Mouse (Mus musculus) C2C12 (cell line): ENCODE measurements around the gene Habp2. TPM values are rescaled to one million over a fixed set of nuclear protein-coding genes. Genes with fewer than 3 reads are reported as not detected.

Experiments
- H3K27me3 ChIP-seq: one replicate; pipeline ENCODE4 v1.6.1; 2011; ENCODE audit not compliant: control insufficient read depth, insufficient read depth, insufficient read length
- H3K36me3 ChIP-seq: one replicate; pipeline ENCODE4 v1.6.1; 2011; ENCODE audit not compliant: control insufficient read depth, insufficient read depth
- H3K4me3 ChIP-seq: one replicate; pipeline ENCODE4 v1.5.1; 2011; ENCODE audit warnings: mild to moderate bottlenecking, control low read depth; ENCODE audit not compliant: poor library complexity, insufficient read depth, severe bottlenecking
- H3K79me2 ChIP-seq: one replicate; pipeline ENCODE4 v1.6.1; 2011; ENCODE audit not compliant: control insufficient read depth, insufficient read depth
- H3K79me3 ChIP-seq: one replicate; pipeline ENCODE4 v1.6.1; 2011; ENCODE audit warnings: low read depth, control low read depth
- H3ac ChIP-seq: one replicate; pipeline ENCODE3; 2011; ENCODE audit warnings: low read depth; ENCODE audit not compliant: control insufficient read depth, insufficient read length
- CEBPB ChIP-seq: IDR thresholded peaks from one replicate; pipeline ENCODE4 v1.6.1; 2011; ENCODE audit warnings: low read depth, mild to moderate bottlenecking, control low read depth, moderate library complexity
- CTCF ChIP-seq: IDR thresholded peaks from one replicate; pipeline ENCODE4 v1.5.1; 2011; ENCODE audit not compliant: control insufficient read depth, insufficient read depth, insufficient read length
- FOSL1 ChIP-seq: IDR thresholded peaks from one replicate; pipeline ENCODE4 v1.8.0; 2011; ENCODE audit warnings: mild to moderate bottlenecking, low read length; ENCODE audit not compliant: poor library complexity, insufficient read depth, severe bottlenecking
- MAX ChIP-seq: IDR thresholded peaks from one replicate; pipeline ENCODE4 v1.6.1; 2011; ENCODE audit warnings: mild to moderate bottlenecking, control low read depth
- MYOD1 ChIP-seq: IDR thresholded peaks from one replicate; pipeline ENCODE4 v1.6.1; 2011; ENCODE audit warnings: low read depth; ENCODE audit not compliant: control insufficient read depth, insufficient read length
- MYOG ChIP-seq: IDR thresholded peaks from one replicate; pipeline ENCODE4 v1.6.1; 2011; ENCODE audit not compliant: control insufficient read depth, insufficient read length; ENCODE audit errors: extremely low read depth
- USF1 ChIP-seq: IDR thresholded peaks from one replicate; pipeline ENCODE4 v1.6.1; 2011; ENCODE audit warnings: low read depth, mild to moderate bottlenecking, control low read depth, moderate library complexity
- polyA plus RNA-seq: library from polyadenylated mRNA; unstranded; fragments of >200 nt; fragmentation: generic; extraction: Trizol; gene quantifications from one replicate; pipeline ENCODE4 v1.2.1, GENCODE M21; 2012; ENCODE audit warnings: missing spikeins

Habp2 gene
- polyA plus RNA-seq, 1 experiment = 0.07 TPM

DNA sequence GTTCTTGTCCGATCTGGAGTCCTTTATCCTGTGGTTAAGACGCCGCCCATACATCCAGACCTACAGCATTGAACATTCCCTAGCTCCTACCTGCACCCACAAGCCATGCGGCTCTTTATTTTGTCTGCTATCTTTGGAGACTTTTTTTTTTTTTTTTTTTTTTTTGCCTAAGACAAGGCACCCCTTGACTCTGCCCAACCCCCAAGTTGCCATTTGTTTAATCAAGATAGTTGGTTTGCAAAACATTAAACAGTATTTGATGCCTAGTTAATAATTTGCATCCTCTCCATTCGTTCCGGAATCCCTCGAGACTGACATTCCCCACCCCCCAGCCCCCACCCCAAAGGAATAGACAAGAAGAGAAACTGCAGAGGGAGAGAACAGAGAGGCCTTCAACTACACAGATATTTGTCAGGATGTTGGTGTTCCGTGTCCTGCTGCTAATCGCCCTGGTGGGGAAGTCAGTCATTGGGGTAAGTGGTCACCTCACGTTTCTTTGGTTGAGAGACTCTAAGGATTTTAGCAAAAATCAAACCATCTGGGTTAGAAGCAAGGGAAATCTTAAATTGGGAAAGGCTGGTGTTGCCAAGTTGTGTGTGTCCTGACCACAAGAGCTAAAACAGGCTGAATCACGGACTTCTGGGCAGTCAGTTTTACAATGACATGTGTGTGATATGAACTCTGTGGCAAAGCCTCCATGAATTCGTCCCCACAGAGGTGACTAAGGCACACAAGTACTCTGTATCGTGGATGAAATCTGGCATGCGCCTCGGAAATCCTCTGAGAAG lies 837 bp downstream of the Habp2 start:
- Histone ChIP-seq H3ac (no peak overlapping the region), H3K36me3 (no peaks in the 10 kb centered on the region), H3K27me3 (no peaks in the 10 kb centered on the region), H3K79me2 (no peaks in the 10 kb centered on the region), H3K4me3 (no peak overlapping the region), H3K79me3 (no peaks in the 10 kb centered on the region)
- TF ChIP-seq USF1 = no peak
- TF ChIP-seq MYOG = no peak
- no peak for TF ChIP-seq CTCF
- no peak for TF ChIP-seq CEBPB
- TF ChIP-seq FOSL1 = peak; percentile 14
- no peak for TF ChIP-seq MAX
- no peak for TF ChIP-seq MYOD1

DNA sequence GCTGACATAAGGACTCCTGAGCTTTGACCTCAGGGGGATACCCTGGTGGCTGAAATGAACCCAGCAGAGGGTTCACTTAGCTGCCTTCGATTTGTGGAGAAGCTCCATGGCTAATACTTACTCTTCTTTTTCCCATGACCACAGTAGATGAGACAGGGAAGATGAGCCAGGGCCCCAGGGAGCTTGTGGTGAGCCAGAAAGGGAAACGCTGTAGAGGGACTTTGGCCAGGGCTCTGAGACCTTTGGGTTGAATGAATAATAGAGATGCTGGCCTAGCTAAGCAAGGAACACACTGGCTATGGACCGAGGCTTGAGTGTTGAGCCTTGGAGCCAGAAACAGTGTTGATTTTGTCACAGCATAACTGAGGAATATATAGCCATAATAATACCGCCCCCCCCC lies 1.5 kb downstream of the Habp2 start:
- no peaks in the 10 kb centered on the region for H3K36me3 ChIP-seq
- no peaks in the 10 kb centered on the region for H3K79me2 ChIP-seq
- TF ChIP-seq CTCF = no peak
- H3K27me3 ChIP-seq = no peaks in the 10 kb centered on the region
- no peak overlapping the region for H3ac ChIP-seq
- no peak overlapping the region for H3K4me3 ChIP-seq
- no peaks in the 10 kb centered on the region for H3K79me3 ChIP-seq

DNA sequence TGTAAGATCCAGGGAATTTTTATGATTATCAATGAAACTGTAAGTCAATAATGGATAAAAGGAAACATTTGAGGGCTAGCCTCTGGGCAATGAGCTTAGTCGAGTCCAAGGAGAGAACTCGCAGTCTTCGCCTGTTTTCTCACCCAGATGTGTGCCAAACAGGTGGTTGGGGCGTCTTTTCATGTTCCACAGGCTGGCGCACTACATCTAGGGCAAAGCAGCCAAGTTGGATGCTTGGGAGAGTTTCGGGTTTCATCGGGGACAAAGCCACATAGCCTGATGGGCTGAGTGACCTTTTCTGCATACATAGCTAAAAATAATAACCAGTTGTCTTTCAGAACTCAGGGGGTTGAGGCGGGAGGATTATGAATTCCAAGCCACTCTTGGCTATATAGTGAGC lies 2.7 kb downstream of the Habp2 start:
- Histone ChIP-seq H3K79me2 (no peaks in the 10 kb centered on the region), H3K79me3 (no peaks in the 10 kb centered on the region), H3K36me3 (no peaks in the 10 kb centered on the region), H3K27me3 (no peaks in the 10 kb centered on the region), H3ac (no peak overlapping the region), H3K4me3 (no peak overlapping the region)
- TF ChIP-seq CTCF (no peak), MAX (no peak), CEBPB (no peak), MYOG (no peak), MYOD1 (no peak), FOSL1 (no peak), USF1 (no peak)

DNA sequence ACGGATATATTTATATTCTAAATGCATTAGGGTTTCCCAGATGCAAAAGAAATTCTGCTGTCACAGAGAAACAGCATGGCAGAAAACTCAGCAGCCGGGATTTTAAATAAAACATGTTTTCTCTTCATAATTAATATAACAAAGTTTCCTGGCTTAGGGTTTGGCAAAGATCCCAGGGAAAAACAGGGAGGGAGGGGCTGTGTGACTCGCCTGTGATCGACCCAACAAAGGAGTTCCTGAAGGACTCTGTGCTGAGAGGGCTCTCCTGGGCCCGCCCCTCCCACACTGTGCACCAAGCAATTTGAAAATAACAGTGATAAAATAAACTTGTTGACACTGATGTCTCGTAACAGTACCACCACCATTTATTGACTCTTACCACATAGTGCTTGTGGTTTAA lies 5.0 kb downstream of the Habp2 start:
- TF ChIP-seq CTCF (no peak), CEBPB (no peak), MYOD1 (no peak), MYOG (no peak), FOSL1 (no peak), USF1 (no peak), MAX (no peak)
- no peaks in the 10 kb centered on the region for H3K79me3 ChIP-seq
- no peaks in the 10 kb centered on the region for H3K79me2 ChIP-seq
- no peak overlapping the region for H3K4me3 ChIP-seq
- no peaks in the 10 kb centered on the region for H3K36me3 ChIP-seq
- H3ac ChIP-seq = no peak overlapping the region
- H3K27me3 ChIP-seq = no peaks in the 10 kb centered on the region

DNA sequence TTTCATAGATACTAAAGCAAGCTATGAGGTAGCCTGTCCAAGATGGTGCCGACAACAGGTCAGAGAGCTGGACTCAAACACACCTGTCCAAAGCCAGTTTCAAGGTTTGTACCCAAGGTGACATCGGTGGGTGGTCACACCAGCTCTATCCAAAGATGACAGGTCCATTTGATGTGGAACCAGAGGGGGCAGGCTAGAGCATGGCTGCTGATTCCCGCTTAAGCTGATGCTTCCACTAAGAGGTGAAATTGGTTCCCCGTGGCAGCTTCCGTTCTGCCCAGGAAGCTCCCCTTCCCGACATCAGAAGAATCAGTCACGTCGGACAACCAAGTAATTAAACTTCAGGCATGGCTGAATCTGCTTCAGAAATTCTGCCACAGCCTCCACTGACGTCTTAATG lies 5.4 kb downstream of the Habp2 start:
- no peak overlapping the region for H3ac ChIP-seq
- no peaks in the 10 kb centered on the region for H3K79me3 ChIP-seq
- no peaks in the 10 kb centered on the region for H3K79me2 ChIP-seq
- H3K36me3 ChIP-seq = no peaks in the 10 kb centered on the region
- H3K27me3 ChIP-seq = no peaks in the 10 kb centered on the region
- no peak for TF ChIP-seq FOSL1
- no peak for TF ChIP-seq CTCF
- no peak for TF ChIP-seq MYOG
- no peak for TF ChIP-seq MAX
- no peak for TF ChIP-seq CEBPB
- no peak for TF ChIP-seq MYOD1
- no peak for TF ChIP-seq USF1
- no peak overlapping the region for H3K4me3 ChIP-seq
